Mouse (Mus musculus): ENCODE results near the gene Scd3.
A peak's percentile ranks its signal among the peaks of the same experiment; 100 is the strongest.

The Scd3 gene

GRCm38 (mm10) chr19:44203015-44203564 is at the start of gene Scd3:
Gene Scd3 (plus strand): TSS chr19:44203269.
- no peak for DNase-seq (ENCODE audit: low read depth, low spot score)

GRCm38 (mm10) chr19:44153781-44154180 is 49.3 kb upstream of the Scd3 start:
- DNase-seq (ENCODE audit: low read depth, low spot score) = no peak

GRCm38 (mm10) chr19:44157005-44157404 is 46.1 kb upstream of the Scd3 start:
- DNase-seq (ENCODE audit: low read depth, low spot score) = no peak

GRCm38 (mm10) chr19:44159386-44159785 is 43.7 kb upstream of the Scd3 start:
- DNase-seq (ENCODE audit: low read depth, low spot score) = no peak

GRCm38 (mm10) chr19:44161515-44161914 is 41.6 kb upstream of the Scd3 start:
- no peak for DNase-seq (ENCODE audit: low read depth, low spot score)

- DNase-seq (ENCODE audit: low read depth, low spot score) = no peak
Measured at GRCm38 (mm10) chr19:44174835-44175234, 28.2 kb upstream of the Scd3 start.

GRCm38 (mm10) chr19:44176741-44177140 is 26.3 kb upstream of the Scd3 start:
- DNase-seq (ENCODE audit: low read depth, low spot score) = no peak

- DNase-seq (ENCODE audit: low read depth, low spot score) = no peak
Measured at GRCm38 (mm10) chr19:44180502-44180901, 22.6 kb upstream of the Scd3 start.

- no peak for DNase-seq (ENCODE audit: low read depth, low spot score)
Measured at GRCm38 (mm10) chr19:44183968-44184367, 19.1 kb upstream of the Scd3 start.

GRCm38 (mm10) chr19:44189056-44189455 is 14.0 kb upstream of the Scd3 start:
- DNase-seq (ENCODE audit: low read depth, low spot score) = no peak

GRCm38 (mm10) chr19:44192342-44192741 is 10.7 kb upstream of the Scd3 start, which contains the start of gene Pkd2l1:
Gene Pkd2l1 (minus strand): TSS chr19:44192442.
- no peak for DNase-seq (ENCODE audit: low read depth, low spot score)

- no peak for DNase-seq (ENCODE audit: low read depth, low spot score)
Measured at GRCm38 (mm10) chr19:44193906-44194305, 9.2 kb upstream of the Scd3 start.

GRCm38 (mm10) chr19:44195138-44195537 is 7.9 kb upstream of the Scd3 start:
- DNase-seq (ENCODE audit: low read depth, low spot score) = peak; percentile 41

- no peak for DNase-seq (ENCODE audit: low read depth, low spot score)
Measured at GRCm38 (mm10) chr19:44197053-44197852, 5.8 kb upstream of the Scd3 start.

- DNase-seq (ENCODE audit: low read depth, low spot score) = no peak
Measured at GRCm38 (mm10) chr19:44198494-44198893, 4.6 kb upstream of the Scd3 start.

GRCm38 (mm10) chr19:44198964-44199363 is 4.1 kb upstream of the Scd3 start:
- no peak for DNase-seq (ENCODE audit: low read depth, low spot score)

GRCm38 (mm10) chr19:44207079-44207478 is 4.0 kb downstream of the Scd3 start:
- DNase-seq (ENCODE audit: low read depth, low spot score) = no peak

- DNase-seq (ENCODE audit: low read depth, low spot score) = no peak
Measured at GRCm38 (mm10) chr19:44215255-44215654, 12.2 kb downstream of the Scd3 start.

- no peak for DNase-seq (ENCODE audit: low read depth, low spot score)
Measured at GRCm38 (mm10) chr19:44217958-44218525, 15.0 kb downstream of the Scd3 start.

GRCm38 (mm10) chr19:44225728-44226127 is 22.7 kb downstream of the Scd3 start:
- DNase-seq (ENCODE audit: low read depth, low spot score) = no peak

- no peak for DNase-seq (ENCODE audit: low read depth, low spot score)
Measured at GRCm38 (mm10) chr19:44229776-44230175, 26.7 kb downstream of the Scd3 start.

- DNase-seq (ENCODE audit: low read depth, low spot score) = no peak
Measured at GRCm38 (mm10) chr19:44230212-44230611, 27.1 kb downstream of the Scd3 start.

- no peak for DNase-seq (ENCODE audit: low read depth, low spot score)
Measured at GRCm38 (mm10) chr19:44231608-44232151, 28.6 kb downstream of the Scd3 start.

Data from embryo, embryonic 11.5 days (tissue).